Mouse (Mus musculus) G1E-ER4 (cell line): Measurements from ENCODE around the gene Lamc3. TPM values are rescaled to one million over a fixed set of nuclear protein-coding genes. Genes with fewer than 3 reads are reported as not detected.

Experiments
- GATA1 ChIP-seq: IDR thresholded peaks from one replicate; pipeline ENCODE4 v1.8.0; 2012; ENCODE audit warnings: low read length, inconsistent platforms
- polyA plus RNA-seq: library from polyadenylated mRNA; stranded (reverse); fragments of >175 nt; gene quantifications from 2 replicates; pipeline ENCODE4 v1.2.3, GENCODE M21; 2012

Gene Lamc3
- polyA plus RNA-seq, 1 experiment, result not detected

- TF ChIP-seq GATA1, result no peak
These were observed 87.8 kb downstream of the Lamc3 start for GRCm38 (mm10) chr2:31974809-31975371.

- no peak for TF ChIP-seq GATA1
These were observed 100.7 kb downstream of the Lamc3 start for GRCm38 (mm10) chr2:31987774-31988173.

- TF ChIP-seq GATA1, result no peak
These were observed 103.9 kb downstream of the Lamc3 start for GRCm38 (mm10) chr2:31990961-31991360.

- no peak for TF ChIP-seq GATA1
These were observed 107.8 kb downstream of the Lamc3 start for GRCm38 (mm10) chr2:31994896-31995295.

- TF ChIP-seq GATA1, result no peak
These were observed 109.0 kb downstream of the Lamc3 start for GRCm38 (mm10) chr2:31996060-31996459.

Other genes with a start within 250 kb of the Lamc3 start
- not detected in 2 replicates for gene Prdm12, start 247.3 kb upstream of the Lamc3 start, polyA plus RNA-seq
- gene Exosc2, start 216.6 kb upstream of the Lamc3 start, polyA plus RNA-seq, result 21.5 and 27.9 TPM in 2 replicates
- 62.9 and 63.8 TPM in 2 replicates for gene Abl1, start 198.9 kb upstream of the Lamc3 start, polyA plus RNA-seq
- gene Qrfp, start 76.7 kb upstream of the Lamc3 start, polyA plus RNA-seq, result not detected in 2 replicates
- gene Fibcd1, start 41.3 kb upstream of the Lamc3 start, polyA plus RNA-seq, result not detected in 2 replicates
- not detected in 2 replicates for gene Aif1l, start 62.8 kb downstream of the Lamc3 start, polyA plus RNA-seq
- gene Nup214, start 87.1 kb downstream of the Lamc3 start, polyA plus RNA-seq, result 13.0 and 25.5 TPM in 2 replicates
- 89.9 and 103 TPM in 2 replicates for gene Fam78a, start 197.6 kb downstream of the Lamc3 start, polyA plus RNA-seq
- gene Plpp7, start 208.2 kb downstream of the Lamc3 start, polyA plus RNA-seq, result 0.12 and 0.22 TPM in 2 replicates